Mouse (Mus musculus): ENCODE data around the gene Sertad2.

DNA sequence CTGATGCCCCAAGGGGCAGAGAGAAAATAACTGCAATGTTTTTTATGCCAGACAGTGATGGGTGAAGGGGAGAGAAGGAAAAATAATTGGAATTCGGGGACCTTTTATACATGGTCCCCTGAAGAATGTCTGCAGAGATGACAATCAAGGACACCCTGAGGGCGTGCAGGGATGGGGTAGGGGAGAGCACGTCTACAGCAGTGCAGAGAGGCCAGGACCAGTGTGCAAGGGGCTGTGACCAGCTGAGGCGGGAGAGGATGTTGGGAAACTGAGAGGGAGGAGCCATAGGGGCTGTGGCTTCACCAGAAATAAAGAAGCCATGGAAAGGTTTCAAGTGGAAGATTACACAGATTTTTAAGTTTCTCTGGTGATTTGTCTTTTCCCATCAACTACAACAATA lies 20.3 kb upstream of the Sertad2 start:
- TF ChIP-seq POLR2A (IDR thresholded peaks at IDR 0.05; ENCODE audit: borderline replicate concordance, extremely low read depth, insufficient read depth, insufficient read length, poor library complexity, severe bottlenecking) (no peak), CTCF (IDR thresholded peaks at IDR 0.05; ENCODE audit: borderline replicate concordance, extremely low read depth, insufficient read depth, insufficient read length) (no peak)
